Mouse (Mus musculus) embryonic facial prominence, embryonic 11.5 days (tissue): ENCODE results near the gene Fam166a. TPM values are rescaled to one million over a fixed set of nuclear protein-coding genes. Genes with fewer than 3 reads are reported as not detected.

Experiments used
- ATAC-seq: fragments of 200-750 bp; cut with Nextera tagmentation; replicated peaks from 2 replicates; pipeline ENCODE4 v1.8.0; 2017; ENCODE audit warnings: low read depth; ENCODE audit not compliant: insufficient number of reproducible peaks, low FRiP score, low TSS enrichment
- DNase-seq: peaks from one replicate; pipeline ENCODE4 v3.0.0-alpha.2; 2015; ENCODE audit warnings: low spot score
- H3K27ac ChIP-seq: fragments of 300-500 bp; sonication (generic); replicated peaks from 2 replicates; pipeline ENCODE4 v1.5.1; 2014; ENCODE audit warnings: mild to moderate bottlenecking, low read depth, low read length, control low read depth
- H3K27me3 ChIP-seq: fragments of 300-500 bp; sonication (generic); 2 replicates; pipeline ENCODE4 v1.6.1; 2014; ENCODE audit warnings: mild to moderate bottlenecking, low read length, moderate library complexity, mixed read lengths; ENCODE audit not compliant: control insufficient read depth, insufficient read depth
- H3K36me3 ChIP-seq: fragments of 300-500 bp; sonication (generic); replicated peaks from 2 replicates; pipeline ENCODE4 v1.6.1; 2014; ENCODE audit warnings: low read depth, mild to moderate bottlenecking, low read length, moderate library complexity, mixed read lengths; ENCODE audit not compliant: control insufficient read depth, insufficient read depth
- H3K4me1 ChIP-seq: fragments of 300-500 bp; sonication (generic); 2 replicates; pipeline ENCODE4 v1.6.1; 2014; ENCODE audit warnings: low read length, mixed read lengths; ENCODE audit not compliant: control insufficient read depth, insufficient read depth
- H3K4me2 ChIP-seq: fragments of 300-500 bp; sonication (generic); 2 replicates; pipeline ENCODE4 v1.6.1; 2014; ENCODE audit warnings: low read depth, mild to moderate bottlenecking, control low read depth, low read length, moderate library complexity
- H3K4me3 ChIP-seq: fragments of 300-500 bp; sonication (generic); 2 replicates; pipeline ENCODE4 v1.5.1; 2014; ENCODE audit warnings: low read depth, low read length, control low read depth
- H3K9ac ChIP-seq: fragments of 300-500 bp; sonication (generic); replicated peaks from 2 replicates; pipeline ENCODE4 v1.6.1; 2014; ENCODE audit warnings: mild to moderate bottlenecking, control low read depth, low read length
- H3K9me3 ChIP-seq: fragments of 300-500 bp; sonication (generic); replicated peaks from 2 replicates; pipeline ENCODE4 v1.6.1; 2016; ENCODE audit warnings: mild to moderate bottlenecking, low read length, inconsistent platforms, mixed read lengths; ENCODE audit not compliant: control insufficient read depth
- WGBS: fragments of 180-500 bp; shearing (Covaris S2); extraction: QIAGEN DNeasy Blood & Tissue Kit; methylation state at CpG from one replicate; pipeline ENCODE4 v1.1.7; 2014; 5-methylcytosine and 5-hydroxymethylcytosine counted together
- polyA plus RNA-seq: library from polyadenylated mRNA; unstranded; fragments of >200 nt; fragmentation: Nextera tagmentation; extraction: Ambion mirVana; gene quantifications from 2 replicates; pipeline ENCODE4 v1.2.1, GENCODE M21; 2014

Fam166a gene
- polyA plus RNA-seq, 1 experiment from 2014 or later: not detected

- no peaks in the 10 kb centered on the region for H3K9me3 ChIP-seq
- DNase-seq: no peak
- H3K9ac ChIP-seq: 0 out of 2 replicates have a peak overlapping the region, but pooled peaks have one; percentile 60
- H3K4me3 ChIP-seq: peak overlapping the region; percentile 54
- no peaks in the 10 kb centered on the region for H3K36me3 ChIP-seq
- peak overlapping the region; percentile 95 for H3K4me2 ChIP-seq
- H3K27ac ChIP-seq: no peak overlapping the region
- H3K4me1 ChIP-seq: peaks cover 8% of the 10 kb centered on the region; the same call in 1 of the 2 replicates
- peaks cover 25% of the 10 kb centered on the region for H3K27me3 ChIP-seq
- ATAC-seq: no peak
- WGBS: 24% methylated on average over 6 of the region's 6 CpGs
Measured at GRCm38 (mm10) chr2:25241438-25241775, 22.9 kb downstream of the Fam166a start.

GRCm38 (mm10) chr2:25242101-25242506, 23.6 kb downstream of the Fam166a start, which contains the start of the genes Rnf208 and Cysrt1:
TSS of gene Rnf208 (plus strand) at chr2:25242255.
TSS of gene Cysrt1 (minus strand) at chr2:25242452.
- Histone ChIP-seq H3K9ac (peak within 1 kb of the TSS; percentile 60), H3K4me2 (peak within 1 kb of the TSS; percentile 95), H3K27me3 (peaks cover 25% of the 10 kb centered on the region), H3K4me3 (peak within 1 kb of the TSS; percentile 54), H3K9me3 (no peaks in the 10 kb centered on the region), H3K4me1 (peaks cover 8% of the 10 kb centered on the region; the same call in 1 of the 2 replicates), H3K27ac (no peak within 1 kb of the TSS), H3K36me3 (no peaks in the 10 kb centered on the region)
- ATAC-seq (no peak), DNase-seq (no peak)
- WGBS: under 1% methylated on average over 25 of the region's 59 CpGs

GRCm38 (mm10) chr2:25243342-25243741, 24.8 kb downstream of the Fam166a start:
- ATAC-seq (no peak), DNase-seq (no peak)
- H3K27me3 ChIP-seq: peaks cover 25% of the 10 kb centered on the region
- no peak overlapping the region for H3K9ac ChIP-seq
- WGBS: 75% methylated on average over 8 of the region's 8 CpGs
- peaks cover 8% of the 10 kb centered on the region; the same call in 1 of the 2 replicates for H3K4me1 ChIP-seq
- H3K36me3 ChIP-seq: no peaks in the 10 kb centered on the region; the same call in 1 of the 2 replicates
- no peak overlapping the region for H3K4me3 ChIP-seq
- peak overlapping the region; percentile 95 for H3K4me2 ChIP-seq
- H3K9me3 ChIP-seq: no peaks in the 10 kb centered on the region
- no peak overlapping the region for H3K27ac ChIP-seq

- Histone ChIP-seq H3K27ac (no peak overlapping the region), H3K4me1 (peaks cover 8% of the 10 kb centered on the region; the same call in 1 of the 2 replicates), H3K4me2 (no peak overlapping the region), H3K27me3 (peaks cover 25% of the 10 kb centered on the region), H3K4me3 (no peak overlapping the region), H3K9me3 (no peaks in the 10 kb centered on the region), H3K36me3 (no peaks in the 10 kb centered on the region; the same call in 1 of the 2 replicates), H3K9ac (no peak overlapping the region)
- DNase-seq (no peak), ATAC-seq (no peak)
- 86% methylated on average over 4 of the region's 4 CpGs for WGBS
Measured at GRCm38 (mm10) chr2:25244144-25244543, 25.6 kb downstream of the Fam166a start.

DNA sequence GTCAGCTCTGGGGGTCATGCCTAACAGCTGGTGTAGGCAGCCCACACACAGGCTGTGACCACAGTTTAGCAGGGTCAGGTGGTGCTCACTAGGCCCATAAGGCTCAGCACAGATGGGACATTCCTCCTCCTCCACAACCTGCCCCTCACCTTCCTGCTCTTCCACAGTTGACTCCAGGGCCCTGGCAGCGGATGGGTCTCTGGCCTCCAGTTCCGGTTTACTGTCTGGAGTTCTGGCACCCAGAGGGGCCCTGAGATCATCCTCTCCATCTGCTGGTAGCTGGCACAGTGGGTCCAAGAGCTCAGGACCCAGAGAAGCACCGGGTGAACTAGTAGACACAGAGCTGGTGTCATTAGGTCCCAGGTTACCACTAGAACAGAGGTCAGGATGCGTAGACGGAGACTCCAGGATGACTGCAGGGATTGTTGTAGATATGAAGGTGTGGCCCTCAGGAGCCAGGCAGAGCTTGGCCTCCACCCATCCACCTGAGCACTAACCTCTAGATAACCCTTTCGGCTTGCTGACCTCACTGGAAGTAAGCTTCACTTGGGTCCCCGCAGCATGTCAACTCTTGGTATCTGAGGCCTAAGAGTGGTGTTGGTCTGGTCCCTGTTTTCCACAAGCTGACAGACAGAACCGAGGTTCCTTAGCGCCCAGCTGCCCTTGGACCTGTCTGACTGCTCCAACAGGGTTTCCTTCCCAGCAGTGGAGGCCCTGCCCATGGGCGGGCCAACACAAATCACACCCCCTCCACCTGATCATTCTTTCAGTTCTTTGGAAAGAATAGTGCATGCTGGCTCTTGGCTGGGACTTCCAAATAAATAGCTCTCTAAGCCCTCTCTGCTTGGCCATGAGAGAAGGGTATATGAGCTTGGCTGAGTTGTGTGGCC, 27.9 kb downstream of the Fam166a start, which contains the start of gene AL732309.1:
Gene AL732309.1 (minus strand): TSS at position 681 of the 890 bp plus-strand sequence.
- Histone ChIP-seq H3K27ac (no peak within 1 kb of the TSS), H3K9ac (no peak within 1 kb of the TSS), H3K4me1 (peaks cover 6% of the 10 kb centered on the region; the same call in 1 of the 2 replicates), H3K4me3 (no peak within 1 kb of the TSS), H3K27me3 (peaks cover 19% of the 10 kb centered on the region), H3K4me2 (no peak within 1 kb of the TSS), H3K36me3 (no peaks in the 10 kb centered on the region; the same call in 1 of the 2 replicates), H3K9me3 (no peaks in the 10 kb centered on the region)
- 89% methylated on average over 10 of the region's 10 CpGs for WGBS
- DNase-seq: no peak
- ATAC-seq: no peak

GRCm38 (mm10) chr2:25252331-25252730, 33.8 kb downstream of the Fam166a start:
- Histone ChIP-seq H3K4me1 (no peaks in the 10 kb centered on the region; the same call in 1 of the 2 replicates), H3K27ac (no peak overlapping the region), H3K9ac (no peak overlapping the region), H3K9me3 (no peaks in the 10 kb centered on the region), H3K27me3 (no peaks in the 10 kb centered on the region), H3K36me3 (no peaks in the 10 kb centered on the region; the same call in 1 of the 2 replicates), H3K4me2 (no peak overlapping the region), H3K4me3 (no peak overlapping the region)
- WGBS: 87% methylated on average over 1 of the region's 1 CpGs
- ATAC-seq (no peak), DNase-seq (no peak)

- peak within 1 kb of the TSS; percentile 56; the same call in 1 of the 2 replicates for H3K27ac ChIP-seq
- H3K36me3 ChIP-seq: no peaks in the 10 kb centered on the region
- H3K4me1 ChIP-seq: no peaks in the 10 kb centered on the region; the same call in 1 of the 2 replicates
- H3K4me2 ChIP-seq: peak within 1 kb of the TSS; percentile 90
- peak within 1 kb of the TSS; percentile 97 for H3K4me3 ChIP-seq
- H3K27me3 ChIP-seq: no peaks in the 10 kb centered on the region
- DNase-seq (peak; percentile 96), ATAC-seq (peak; percentile 87)
- H3K9ac ChIP-seq: peak within 1 kb of the TSS; percentile 89
- WGBS: under 1% methylated on average over 39 of the region's 39 CpGs
- H3K9me3 ChIP-seq: no peaks in the 10 kb centered on the region
Measured at GRCm38 (mm10) chr2:25255284-25255779, 36.8 kb downstream of the Fam166a start, which contains the start of gene Tmem203. TSS of gene Tmem203 (plus strand) at chr2:25255439.
